Mouse (Mus musculus): ENCODE measurements around the gene Cd209a. TPM values are rescaled to one million over a fixed set of nuclear protein-coding genes. Genes with fewer than 3 reads are reported as not detected.
A peak's percentile ranks its signal among the peaks of the same experiment; 100 is the strongest.

Gene Cd209a
- polyA plus RNA-seq, 1 experiment = not detected

GRCm38 (mm10) chr8:3711646-3712045 is 37.1 kb downstream of the Cd209a start:
- peak overlapping the region; percentile 84 for H3K4me3 ChIP-seq (replicated peaks)
- TF ChIP-seq GATA1 (IDR thresholded peaks at IDR 0.05; ENCODE audit: borderline replicate concordance, low read length) (no peak; the same call in 2 of the 3 replicates), FLI1 (IDR thresholded peaks at IDR 0.05; ENCODE audit: low read length) (no peak)
- peaks cover 11% of the 10 kb centered on the region for H3K27me3 ChIP-seq (replicated peaks)
- peaks cover 59% of the 10 kb centered on the region for H3K4me1 ChIP-seq
- H3K9me3 ChIP-seq = no peaks in the 10 kb centered on the region
- no peaks in the 10 kb centered on the region for H3K36me3 ChIP-seq (replicated peaks; ENCODE audit: low read length)

- TF ChIP-seq GATA1 (IDR thresholded peaks at IDR 0.05; ENCODE audit: borderline replicate concordance, low read length) (no peak), FLI1 (IDR thresholded peaks at IDR 0.05; ENCODE audit: low read length) (no peak)
- peaks cover 9% of the 10 kb centered on the region for H3K27me3 ChIP-seq (replicated peaks)
- H3K36me3 ChIP-seq (replicated peaks; ENCODE audit: low read length) = no peaks in the 10 kb centered on the region
- peaks cover 67% of the 10 kb centered on the region for H3K4me1 ChIP-seq
- no peaks in the 10 kb centered on the region for H3K9me3 ChIP-seq
- peak overlapping the region; percentile 14 for H3K4me3 ChIP-seq (replicated peaks)
Measured at GRCm38 (mm10) chr8:3710312-3710711, 38.5 kb downstream of the Cd209a start.

GRCm38 (mm10) chr8:3707611-3708010 is 41.2 kb downstream of the Cd209a start:
- peaks cover 69% of the 10 kb centered on the region for H3K4me1 ChIP-seq
- peaks cover 9% of the 10 kb centered on the region for H3K27me3 ChIP-seq (replicated peaks)
- no peak for TF ChIP-seq GATA1 (IDR thresholded peaks at IDR 0.05; ENCODE audit: borderline replicate concordance, low read length)
- TF ChIP-seq FLI1 (IDR thresholded peaks at IDR 0.05; ENCODE audit: low read length) = no peak
- no peaks in the 10 kb centered on the region for H3K9me3 ChIP-seq
- H3K36me3 ChIP-seq (replicated peaks; ENCODE audit: low read length) = no peaks in the 10 kb centered on the region
- H3K4me3 ChIP-seq (replicated peaks) = no peak overlapping the region

GRCm38 (mm10) chr8:3705711-3706110 is 43.1 kb downstream of the Cd209a start:
- no peaks in the 10 kb centered on the region for H3K9me3 ChIP-seq
- H3K36me3 ChIP-seq (replicated peaks; ENCODE audit: low read length) = no peaks in the 10 kb centered on the region

GRCm38 (mm10) chr8:3701491-3701890 is 47.3 kb downstream of the Cd209a start:
- TF ChIP-seq FLI1 (IDR thresholded peaks at IDR 0.05; ENCODE audit: low read length) (no peak), GATA1 (IDR thresholded peaks at IDR 0.05; ENCODE audit: borderline replicate concordance, low read length) (no peak)
- H3K4me3 ChIP-seq (replicated peaks) = no peak overlapping the region
- peaks cover 42% of the 10 kb centered on the region for H3K4me1 ChIP-seq
- peaks cover 10% of the 10 kb centered on the region for H3K27me3 ChIP-seq (replicated peaks)
- H3K36me3 ChIP-seq (replicated peaks; ENCODE audit: low read length) = no peaks in the 10 kb centered on the region
- no peaks in the 10 kb centered on the region for H3K9me3 ChIP-seq

More at GRCm38 (mm10) chr8:3705711-3706110, 43.1 kb downstream of the Cd209a start:
- peaks cover 63% of the 10 kb centered on the region for H3K4me1 ChIP-seq
- TF ChIP-seq FLI1 (IDR thresholded peaks at IDR 0.05; ENCODE audit: low read length) (no peak), GATA1 (IDR thresholded peaks at IDR 0.05; ENCODE audit: borderline replicate concordance, low read length) (no peak)
- no peak overlapping the region for H3K4me3 ChIP-seq (replicated peaks)
- H3K27me3 ChIP-seq (replicated peaks) = peaks cover 9% of the 10 kb centered on the region

GRCm38 (mm10) chr8:3694121-3694520 is 54.7 kb downstream of the Cd209a start, which contains the start of gene Fcer2a:
TSS of gene Fcer2a (minus strand) at chr8:3694175.
- no peaks in the 10 kb centered on the region for H3K36me3 ChIP-seq (replicated peaks; ENCODE audit: low read length)
- H3K27me3 ChIP-seq (replicated peaks) = peaks cover 24% of the 10 kb centered on the region
- H3K9me3 ChIP-seq = no peaks in the 10 kb centered on the region
- TF ChIP-seq GATA1 (IDR thresholded peaks at IDR 0.05; ENCODE audit: borderline replicate concordance, low read length) (no peak), FLI1 (IDR thresholded peaks at IDR 0.05; ENCODE audit: low read length) (no peak)
- peaks cover 11% of the 10 kb centered on the region for H3K4me1 ChIP-seq
- no peak within 1 kb of the TSS for H3K4me3 ChIP-seq (replicated peaks)

Other genes with a start within 250 kb of the Cd209a start
- gene Mcoln1, start 248.5 kb downstream of the Cd209a start, polyA plus RNA-seq (2012; ENCODE audit: insufficient read depth, low replicate concordance) = 142 and 183 TPM in 2 replicates
- gene Pnpla6, start 233.6 kb downstream of the Cd209a start, polyA plus RNA-seq (2012; ENCODE audit: insufficient read depth, low replicate concordance) = 13.8 and 16.2 TPM in 2 replicates
- gene C330021F23Rik, start 181.0 kb downstream of the Cd209a start, polyA plus RNA-seq (2012; ENCODE audit: insufficient read depth, low replicate concordance) = not detected in 2 replicates
- 0.36 TPM in 1 of 2 replicates, not detected in the other for gene Camsap3, start 161.7 kb downstream of the Cd209a start, polyA plus RNA-seq (2012; ENCODE audit: insufficient read depth, low replicate concordance)
- 35.4 and 48.4 TPM in 2 replicates for gene Xab2, start 127.7 kb downstream of the Cd209a start, polyA plus RNA-seq (2012; ENCODE audit: insufficient read depth, low replicate concordance)
- 58.2 and 85.9 TPM in 2 replicates for gene Pet100, start 127.4 kb downstream of the Cd209a start, polyA plus RNA-seq (2012; ENCODE audit: insufficient read depth, low replicate concordance)
- 11.1 TPM in 1 of 2 replicates, not detected in the other for gene Pcp2, start 123.4 kb downstream of the Cd209a start, polyA plus RNA-seq (2012; ENCODE audit: insufficient read depth, low replicate concordance)
- gene Stxbp2, start 118.0 kb downstream of the Cd209a start, polyA plus RNA-seq (2012; ENCODE audit: insufficient read depth, low replicate concordance) = 533 and 675 TPM in 2 replicates
- 0.39 TPM in 1 of 2 replicates, not detected in the other for gene Retn, start 93.2 kb downstream of the Cd209a start, polyA plus RNA-seq (2012; ENCODE audit: insufficient read depth, low replicate concordance)
- gene Mcemp1, start 83.2 kb downstream of the Cd209a start, polyA plus RNA-seq (2012; ENCODE audit: insufficient read depth, low replicate concordance) = 0.10 TPM in 1 of 2 replicates, not detected in the other
- 2.8 TPM in 1 of 2 replicates, not detected in the other for gene Fcor, start 76.6 kb downstream of the Cd209a start, polyA plus RNA-seq (2012; ENCODE audit: insufficient read depth, low replicate concordance)
- 10.6 and 25.8 TPM in 2 replicates for gene Trappc5, start 72.7 kb downstream of the Cd209a start, polyA plus RNA-seq (2012; ENCODE audit: insufficient read depth, low replicate concordance)
- 0.07 TPM in 1 of 2 replicates, not detected in the other for gene Fcer2a, start 54.8 kb downstream of the Cd209a start, polyA plus RNA-seq (2012; ENCODE audit: insufficient read depth, low replicate concordance)
- 1.2 and 11.6 TPM in 2 replicates for gene Clec4g, start 28.3 kb downstream of the Cd209a start, polyA plus RNA-seq (2012; ENCODE audit: insufficient read depth, low replicate concordance)
- not detected in 2 replicates for gene Cd209e, start 105.3 kb upstream of the Cd209a start, polyA plus RNA-seq (2012; ENCODE audit: insufficient read depth, low replicate concordance)
- not detected in 2 replicates for gene Cd209d, start 129.6 kb upstream of the Cd209a start, polyA plus RNA-seq (2012; ENCODE audit: insufficient read depth, low replicate concordance)
- not detected in 2 replicates for gene Cd209b, start 177.9 kb upstream of the Cd209a start, polyA plus RNA-seq (2012; ENCODE audit: insufficient read depth, low replicate concordance)
- not detected in 2 replicates for gene Cd209c, start 205.8 kb upstream of the Cd209a start, polyA plus RNA-seq (2012; ENCODE audit: insufficient read depth, low replicate concordance)

Data from megakaryocyte, embryonic 14.5 days (primary cell).